Comparison of ENCODE assay signal across 7 mouse cellular contexts in genomic region chr4:21847481-21848286, GRCm38 (mm10). TPM values are rescaled to one million over a fixed set of nuclear protein-coding genes. Genes with fewer than 3 reads are reported as not detected.
DNase-seq lines count a peak whose midpoint lies in the region; ATAC-seq lines count a peak whose summit lies in the region.

Pnisr (plus strand) TSS chr4:21847583.

- peak within 1 kb of the TSS; percentile 83 for H3K9ac ChIP-seq in embryonic facial prominence, embryonic 12.5 days
- H3K9ac ChIP-seq in limb, embryonic 11.5 days (ENCODE audit: low read length) = peak within 1 kb of the TSS; percentile 90
- peak within 1 kb of the TSS; percentile 80 for H3K9ac ChIP-seq in midbrain, embryonic 14.5 days (replicated peaks; ENCODE audit: low read length)

- peak within 1 kb of the TSS; percentile 83 for H3K4me3 ChIP-seq in embryonic facial prominence, embryonic 12.5 days
- H3K4me3 ChIP-seq in limb, embryonic 11.5 days (ENCODE audit: low read depth, low read length) = peak within 1 kb of the TSS; percentile 68
- peak within 1 kb of the TSS; percentile 61 for H3K4me3 ChIP-seq in midbrain, embryonic 14.5 days (replicated peaks; ENCODE audit: low read depth, low read length)

- H3K4me2 ChIP-seq in embryonic facial prominence, embryonic 12.5 days (replicated peaks) = peak within 1 kb of the TSS; percentile 49
- H3K4me2 ChIP-seq in limb, embryonic 11.5 days (ENCODE audit: low read depth, severe bottlenecking) = peak within 1 kb of the TSS; percentile 30
- H3K4me2 ChIP-seq in midbrain, embryonic 14.5 days (ENCODE audit: low read length) = peak within 1 kb of the TSS; percentile 62

- H3K4me1 ChIP-seq in embryonic facial prominence, embryonic 12.5 days = peaks cover 5% of the 10 kb centered on the region; the same call in 1 of the 2 replicates
- no peaks in the 10 kb centered on the region; the same call in 1 of the 2 replicates for H3K4me1 ChIP-seq in limb, embryonic 11.5 days (ENCODE audit: control insufficient read depth, insufficient read depth, low read length)
- H3K4me1 ChIP-seq in midbrain, embryonic 14.5 days (ENCODE audit: control insufficient read depth, insufficient read depth, low read length) = peaks cover 21% of the 10 kb centered on the region

- 0% methylated on average over 50 of the region's 50 CpGs for WGBS in embryonic facial prominence, embryonic 12.5 days
- under 1% methylated on average over 50 of the region's 50 CpGs for WGBS in limb, embryonic 11.5 days
- under 1% methylated on average over 50 of the region's 50 CpGs for WGBS in midbrain, embryonic 14.5 days

- no peaks in the 10 kb centered on the region for H3K27me3 ChIP-seq in embryonic facial prominence, embryonic 12.5 days
- no peaks in the 10 kb centered on the region for H3K27me3 ChIP-seq in limb, embryonic 11.5 days (ENCODE audit: control insufficient read depth, insufficient read depth, low read length)
- H3K27me3 ChIP-seq in midbrain, embryonic 14.5 days (ENCODE audit: control insufficient read depth, insufficient read depth, low read length) = no peaks in the 10 kb centered on the region

- peak; percentile 96 for ATAC-seq in embryonic facial prominence, embryonic 12.5 days (ENCODE audit: insufficient number of reproducible peaks, insufficient read depth, low FRiP score, low TSS enrichment)
- ATAC-seq in limb, embryonic 11.5 days (ENCODE audit: insufficient number of reproducible peaks, low FRiP score, low TSS enrichment, low read depth) = peak; percentile 97
- ATAC-seq in midbrain, embryonic 14.5 days (ENCODE audit: low FRiP score, low TSS enrichment) = peak; percentile 97

- peak within 1 kb of the TSS; percentile 98 for H3K27ac ChIP-seq in embryonic facial prominence, embryonic 12.5 days
- peak within 1 kb of the TSS; percentile 91 for H3K27ac ChIP-seq in limb, embryonic 11.5 days (replicated peaks; ENCODE audit: low read depth, low read length)
- peak within 1 kb of the TSS; percentile 94 for H3K27ac ChIP-seq in midbrain, embryonic 14.5 days (replicated peaks; ENCODE audit: low read depth, low read length)

- no peaks in the 10 kb centered on the region for H3K9me3 ChIP-seq in embryonic facial prominence, embryonic 12.5 days
- H3K9me3 ChIP-seq in limb, embryonic 11.5 days (ENCODE audit: control insufficient read depth, low read length) = no peaks in the 10 kb centered on the region
- H3K9me3 ChIP-seq in midbrain, embryonic 14.5 days (ENCODE audit: control insufficient read depth, low read length) = no peaks in the 10 kb centered on the region

- peak; percentile 95 for DNase-seq in adrenal gland, postnatal 25 days
- DNase-seq in heart, adult 11 months = peak; percentile 99
- peak; percentile 95 for DNase-seq in kidney, adult 18-20 months
- peak; percentile 95 for DNase-seq in limb, embryonic 11.5 days (ENCODE audit: low spot score)
- peak; percentile 98 for DNase-seq in midbrain, embryonic 14.5 days
- DNase-seq in spleen, adult 18-20 months = peak; percentile 81 to 91

- H3K36me3 ChIP-seq in embryonic facial prominence, embryonic 12.5 days = no peaks in the 10 kb centered on the region
- H3K36me3 ChIP-seq in limb, embryonic 11.5 days (ENCODE audit: control insufficient read depth, insufficient read depth, low read length) = no peaks in the 10 kb centered on the region
- no peaks in the 10 kb centered on the region for H3K36me3 ChIP-seq in midbrain, embryonic 14.5 days (ENCODE audit: control insufficient read depth, insufficient read depth, low read length)

RNA-seq across cellular contexts. Expression of gene Pnisr, which starts in this region (rescaled TPM):
- 158 and 164 TPM in 2 replicates for total RNA-seq in adrenal gland, postnatal 25 days (2021)
- polyA plus RNA-seq in embryonic facial prominence, embryonic 12.5 days (2016; fragmentation: Nextera tagmentation; extraction: Ambion mirVana) = 217 and 221 TPM in 2 replicates
- polyA plus RNA-seq in limb, embryonic 11.5 days (2014; fragmentation: Nextera tagmentation; extraction: Ambion mirVana) = 178 and 216 TPM in 2 replicates
- polyA plus RNA-seq in midbrain, embryonic 14.5 days (2014; fragmentation: Nextera tagmentation; extraction: Ambion mirVana) = 191 and 200 TPM in 2 replicates

Comparison
In these comparisons a context has a peak if more than half of its experiments do, and no peak if none do; other contexts are left out.
1. Peak in every context shown above with its lines: DNase-seq, ATAC-seq, H3K4me3 ChIP-seq and H3K27ac ChIP-seq.